ENCODE assay signal across 8 mouse cellular contexts in genomic region chr13:109260796-109261516, GRCm38 (mm10).
A peak's percentile ranks its signal among the peaks of the same experiment; 100 is the strongest.
DNase-seq lines count a peak whose midpoint lies in the region; ATAC-seq and TF ChIP-seq lines count a peak whose summit lies in the region.

No protein-coding gene starts in this region.

- no peak for TF ChIP-seq CTCF in small intestine, adult 2 months (IDR thresholded peaks at IDR 0.05; ENCODE audit: extremely low read depth, insufficient read length, insufficient replicate concordance, low read depth, low read length)

- DNase-seq in frontal cortex, postnatal 36 days (ENCODE audit: low spot score in 2 of 2), result no peak
- DNase-seq in thymus, postnatal 14 days, result peak; percentile 6
- DNase-seq in thymus, adult 18-20 months, result no peak
- no peak for DNase-seq in urinary bladder, postnatal 14 days (ENCODE audit: low spot score)
- no peak for DNase-seq in right cerebral cortex, adult 18-20 months

- TF ChIP-seq POLR2A in small intestine, adult 2 months (IDR thresholded peaks at IDR 0.05; ENCODE audit: low read depth, low read length), result no peak

- peak overlapping the region; percentile 54 for H3K4me3 ChIP-seq in limb, embryonic 15.5 days
- peak overlapping the region; percentile 67 for H3K4me3 ChIP-seq in small intestine, adult 2 months (ENCODE audit: low read depth, low read length)

- peak overlapping the region; percentile 85 for H3K27ac ChIP-seq in limb, embryonic 15.5 days
- peak overlapping the region; percentile 41 for H3K27ac ChIP-seq in small intestine, adult 2 months (ENCODE audit: insufficient read depth, low read depth, low read length)

- WGBS in limb, embryonic 15.5 days, result 2% methylated on average over 17 of the region's 17 CpGs
- WGBS in small intestine, adult 2 months, result 2% methylated on average over 17 of the region's 17 CpGs

- peak; percentile 35; the same call in 1 of the 2 replicates for ATAC-seq in frontal cortex, adult (ENCODE audit: low TSS enrichment)
- ATAC-seq in limb, embryonic 15.5 days (ENCODE audit: insufficient number of reproducible peaks, low FRiP score, low TSS enrichment, low read depth), result peak; percentile 42

- no peaks in the 10 kb centered on the region for H3K36me3 ChIP-seq in limb, embryonic 15.5 days
- H3K36me3 ChIP-seq in small intestine, adult 2 months (ENCODE audit: control insufficient read depth, insufficient read depth, low read length), result no peaks in the 10 kb centered on the region

- no peaks in the 10 kb centered on the region for H3K27me3 ChIP-seq in limb, embryonic 15.5 days
- H3K27me3 ChIP-seq in small intestine, adult 2 months (ENCODE audit: control insufficient read depth, insufficient read depth, low read length), result no peaks in the 10 kb centered on the region

- H3K9ac ChIP-seq in limb, embryonic 15.5 days, result peak overlapping the region; percentile 50

- H3K4me2 ChIP-seq in limb, embryonic 15.5 days, result peak overlapping the region; percentile 85

- no peaks in the 10 kb centered on the region for H3K9me3 ChIP-seq in limb, embryonic 15.5 days

- peaks cover 6% of the 10 kb centered on the region; the same call in 1 of the 2 replicates for H3K4me1 ChIP-seq in limb, embryonic 15.5 days
- H3K4me1 ChIP-seq in small intestine, adult 2 months (ENCODE audit: control insufficient read depth, insufficient read depth, insufficient read length, low read length), result 0 out of 2 replicates have a peak, but pooled peaks cover 3% of the 10 kb centered on the region
